Mouse (Mus musculus): ENCODE data around the gene Echs1.

- TF ChIP-seq CTCF (IDR thresholded peaks at IDR 0.05; ENCODE audit: borderline replicate concordance, insufficient read depth, low read length) (no peak), POLR2A (IDR thresholded peaks at IDR 0.05; ENCODE audit: low read depth, low read length) (no peak)
These were observed 37.5 kb upstream of the Echs1 start for GRCm38 (mm10) chr7:140153829-140154217.
